Mouse (Mus musculus) embryonic facial prominence, embryonic 12.5 days (tissue): ENCODE measurements at regions not wholly inside any gene's neighbourhood (a gene's known extent, or its start where the extent isn't known, plus 50 kb on each side); places are given as distances from the start of the nearest gene placed in this dataset.
"Not testable (repeated sequence)": the region's sequence is repeated elsewhere in the genome, so short reads cannot be mapped to it uniquely, and the experiment has no call there.

Source experiments
- ATAC-seq: fragments of 200-750 bp; cut with Nextera tagmentation; 2 replicates; pipeline ENCODE4 v1.8.0; 2017; ENCODE audit not compliant: insufficient number of reproducible peaks, insufficient read depth, low FRiP score, low TSS enrichment
- H3K27ac ChIP-seq: fragments of 300-500 bp; sonication (generic); 2 replicates; pipeline ENCODE4 v1.5.1; 2016; ENCODE audit warnings: mild to moderate bottlenecking
- H3K27me3 ChIP-seq: fragments of 300-500 bp; sonication (generic); 2 replicates; pipeline ENCODE4 v1.6.1; 2016; ENCODE audit warnings: mild to moderate bottlenecking, moderate library complexity
- H3K36me3 ChIP-seq: fragments of 300-500 bp; sonication (generic); 2 replicates; pipeline ENCODE4 v1.6.1; 2016; ENCODE audit warnings: mild to moderate bottlenecking
- H3K4me1 ChIP-seq: fragments of 300-500 bp; sonication (generic); 2 replicates; pipeline ENCODE4 v1.6.1; 2016
- H3K4me2 ChIP-seq: fragments of 300-500 bp; sonication (generic); replicated peaks from 2 replicates; pipeline ENCODE4 v1.6.1; 2016; ENCODE audit warnings: mild to moderate bottlenecking, moderate library complexity
- H3K4me3 ChIP-seq: fragments of 300-500 bp; sonication (generic); 2 replicates; pipeline ENCODE4 v1.5.1; 2016; ENCODE audit warnings: mild to moderate bottlenecking
- H3K9ac ChIP-seq: fragments of 300-500 bp; sonication (generic); 2 replicates; pipeline ENCODE4 v1.6.1; 2016; ENCODE audit warnings: mild to moderate bottlenecking, moderate library complexity
- H3K9me3 ChIP-seq: fragments of 300-500 bp; sonication (generic); 2 replicates; pipeline ENCODE4 v1.6.1; 2016; ENCODE audit warnings: mild to moderate bottlenecking, moderate library complexity
- WGBS: fragments of 180-500 bp; shearing (Covaris S2); methylation state at CpG from one replicate; pipeline ENCODE4 v1.1.7; 2016; 5-methylcytosine and 5-hydroxymethylcytosine counted together

DNA sequence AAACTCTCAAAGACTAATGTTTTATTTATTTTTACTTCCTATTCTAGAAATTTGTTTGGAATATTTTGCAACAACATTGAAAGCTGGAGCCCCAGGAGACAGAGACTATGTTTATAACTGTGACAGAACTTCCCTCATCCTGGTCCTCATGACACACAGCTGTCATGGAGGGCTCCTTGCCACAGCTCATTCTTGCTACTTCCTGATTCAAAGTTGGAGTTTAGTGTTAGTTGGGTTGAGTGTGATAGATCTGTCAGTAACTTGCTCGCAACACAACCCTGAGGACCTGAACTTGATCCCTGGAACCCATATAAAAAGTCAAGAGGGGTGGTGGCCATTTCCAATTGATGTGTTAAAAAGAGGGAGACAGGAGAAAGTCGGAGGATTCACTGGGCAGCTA lies 328.3 kb upstream of the Nox3 start:
- H3K27ac ChIP-seq = no peak overlapping the region
- no peaks in the 10 kb centered on the region for H3K9me3 ChIP-seq
- no peak overlapping the region for H3K4me3 ChIP-seq
- 74% methylated on average over 2 of the region's 2 CpGs for WGBS
- no peaks in the 10 kb centered on the region for H3K27me3 ChIP-seq
- ATAC-seq = no peak
- no peak overlapping the region for H3K9ac ChIP-seq
- no peaks in the 10 kb centered on the region for H3K36me3 ChIP-seq
- no peaks in the 10 kb centered on the region for H3K4me1 ChIP-seq
- H3K4me2 ChIP-seq = no peak overlapping the region

DNA sequence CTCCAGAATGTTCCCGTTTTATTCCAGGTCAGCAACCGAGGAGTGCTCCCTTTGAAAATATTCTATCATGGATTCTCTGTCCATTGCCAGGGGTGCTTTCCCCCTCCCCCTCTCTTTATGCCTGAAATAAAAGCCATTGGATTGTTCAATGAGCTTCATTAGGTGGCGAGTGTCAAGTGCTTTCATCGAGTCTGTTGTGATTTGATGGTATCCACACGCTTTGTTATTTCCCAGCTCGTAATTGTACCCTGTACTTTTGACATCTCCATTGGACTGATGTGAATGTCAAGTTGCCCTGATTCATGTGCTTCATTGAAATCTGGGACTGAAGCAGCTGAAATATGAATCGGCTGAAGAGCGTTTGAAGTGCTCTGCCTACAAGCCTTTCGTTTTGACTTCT lies 333.1 kb upstream of the Nox3 start:
- H3K27me3 ChIP-seq = no peaks in the 10 kb centered on the region
- H3K9ac ChIP-seq = no peak overlapping the region
- H3K4me1 ChIP-seq = no peaks in the 10 kb centered on the region
- ATAC-seq = no peak
- WGBS = 76% methylated on average over 9 of the region's 9 CpGs
- no peaks in the 10 kb centered on the region for H3K9me3 ChIP-seq
- no peak overlapping the region for H3K4me2 ChIP-seq
- H3K4me3 ChIP-seq = no peak overlapping the region
- no peak overlapping the region for H3K27ac ChIP-seq
- no peaks in the 10 kb centered on the region for H3K36me3 ChIP-seq

DNA sequence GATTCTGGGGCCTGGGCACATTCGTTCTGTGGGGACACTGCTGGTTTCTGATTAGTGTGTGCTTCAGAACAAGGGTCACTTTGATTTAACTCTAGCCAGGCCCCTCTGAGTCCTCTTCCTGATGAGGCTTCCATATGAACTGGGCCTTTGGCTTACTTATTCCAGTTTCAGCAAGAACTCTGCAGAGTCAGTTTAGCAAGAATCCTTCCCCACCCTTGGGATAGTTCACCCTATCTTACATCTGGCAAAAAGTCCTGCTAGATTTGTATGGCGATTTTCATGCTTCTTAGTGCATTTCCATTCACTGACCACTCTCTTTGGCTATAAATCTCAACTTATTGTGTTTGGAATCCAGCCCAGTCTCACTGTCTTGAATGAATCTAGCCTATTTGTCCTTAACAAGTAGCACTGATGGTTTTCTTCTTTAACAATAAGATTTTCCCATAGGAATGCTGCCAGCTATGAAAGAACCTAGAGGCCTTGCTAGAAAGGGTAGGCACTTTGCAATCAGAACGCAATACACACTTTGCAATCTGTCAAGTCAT lies 338.8 kb upstream of the Nox3 start:
- Histone ChIP-seq H3K27me3 (no peaks in the 10 kb centered on the region), H3K4me1 (no peaks in the 10 kb centered on the region), H3K9me3 (no peaks in the 10 kb centered on the region), H3K9ac (no peak overlapping the region), H3K4me3 (no peak overlapping the region), H3K36me3 (no peaks in the 10 kb centered on the region), H3K27ac (no peak overlapping the region), H3K4me2 (no peak overlapping the region)
- 69% methylated on average over 3 of the region's 3 CpGs for WGBS
- no peak for ATAC-seq

DNA sequence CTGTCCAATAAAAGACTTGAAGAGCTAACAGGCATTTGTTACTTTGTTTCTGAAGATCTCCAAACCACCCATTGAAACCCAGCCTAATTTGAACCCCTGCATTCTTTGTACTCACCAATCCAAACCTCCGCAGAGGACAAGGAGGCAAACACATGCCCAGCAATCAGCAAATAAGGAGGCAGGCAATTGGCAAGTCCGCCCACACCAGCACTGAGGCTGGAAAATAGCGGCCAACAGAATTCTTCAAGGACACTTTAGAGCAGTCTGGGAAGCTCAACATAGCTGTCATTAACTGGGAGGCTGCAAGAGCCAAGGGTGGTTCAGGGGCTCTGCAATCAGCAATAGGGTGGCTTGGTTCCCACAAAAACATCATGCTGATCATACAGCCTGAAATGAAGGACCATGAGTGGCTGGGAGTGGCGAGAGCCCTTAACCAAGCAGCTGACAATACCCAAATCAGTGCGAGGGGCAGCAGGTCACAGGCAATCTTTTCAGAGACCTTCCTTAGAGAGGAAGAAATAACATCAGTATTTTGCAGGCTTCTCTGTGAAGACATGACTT lies 344.1 kb upstream of the Nox3 start:
- no peak overlapping the region for H3K4me2 ChIP-seq
- no peaks in the 10 kb centered on the region for H3K4me1 ChIP-seq
- no peaks in the 10 kb centered on the region for H3K9me3 ChIP-seq
- H3K9ac ChIP-seq = no peak overlapping the region
- ATAC-seq = no peak
- WGBS = 54% methylated on average over 5 of the region's 5 CpGs
- H3K36me3 ChIP-seq = no peaks in the 10 kb centered on the region
- H3K4me3 ChIP-seq = no peak overlapping the region
- no peaks in the 10 kb centered on the region for H3K27me3 ChIP-seq
- no peak overlapping the region for H3K27ac ChIP-seq

DNA sequence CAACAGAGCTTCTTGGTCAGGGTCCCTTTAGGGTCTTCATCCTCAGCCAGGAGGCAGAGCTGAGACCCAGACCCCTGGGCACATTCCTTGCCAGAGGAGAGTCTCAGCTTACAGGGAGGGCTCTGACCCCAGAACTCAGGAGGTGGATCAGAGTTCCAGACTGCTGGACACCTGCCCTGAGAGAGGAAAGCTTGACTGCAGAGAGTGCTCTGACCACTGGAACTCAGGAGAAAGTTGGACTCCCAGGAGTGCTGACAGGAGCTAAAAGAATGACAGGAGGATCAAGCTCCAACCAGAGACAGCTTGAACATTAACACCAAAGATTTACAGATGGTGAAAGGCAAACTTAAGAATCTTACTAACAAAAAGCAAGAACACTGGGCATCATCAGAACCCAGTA lies 364.1 kb upstream of the Nox3 start:
- not testable (repeated sequence) for H3K4me2 ChIP-seq, H3K9ac ChIP-seq, H3K4me3 ChIP-seq, H3K36me3 ChIP-seq, H3K27ac ChIP-seq, H3K27me3 ChIP-seq, ATAC-seq, H3K4me1 ChIP-seq, H3K9me3 ChIP-seq

DNA sequence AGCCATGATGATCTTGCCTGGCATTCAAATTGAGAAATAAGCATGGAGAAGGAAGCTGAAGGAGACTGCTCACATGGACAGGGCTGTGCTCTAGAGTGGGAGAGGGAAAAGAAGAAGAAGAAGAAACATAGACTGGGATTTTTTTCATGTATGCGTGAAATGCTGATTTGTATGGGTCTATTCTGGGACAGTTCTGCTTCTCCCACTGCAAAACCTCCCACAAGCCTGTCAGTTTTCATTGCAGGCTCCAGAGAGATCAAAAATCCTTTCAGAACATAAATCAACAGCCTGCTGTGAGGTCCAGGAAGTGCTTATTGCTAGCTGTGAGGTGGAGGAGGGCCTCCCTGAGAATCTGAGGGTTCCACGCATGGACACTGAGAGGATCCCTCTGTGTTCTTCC lies 377.3 kb upstream of the Nox3 start:
- no peak overlapping the region for H3K4me2 ChIP-seq
- WGBS = 54% methylated on average over 2 of the region's 2 CpGs
- H3K9me3 ChIP-seq = no peaks in the 10 kb centered on the region
- H3K27ac ChIP-seq = no peak overlapping the region
- no peaks in the 10 kb centered on the region for H3K4me1 ChIP-seq
- H3K27me3 ChIP-seq = no peaks in the 10 kb centered on the region
- no peaks in the 10 kb centered on the region for H3K36me3 ChIP-seq
- ATAC-seq = no peak
- H3K9ac ChIP-seq = no peak overlapping the region
- no peak overlapping the region for H3K4me3 ChIP-seq

- no peaks in the 10 kb centered on the region for H3K9me3 ChIP-seq
- H3K9ac ChIP-seq = no peak overlapping the region
- no peaks in the 10 kb centered on the region for H3K36me3 ChIP-seq
- H3K4me3 ChIP-seq = no peak overlapping the region
- H3K27ac ChIP-seq = no peak overlapping the region
- no peaks in the 10 kb centered on the region for H3K27me3 ChIP-seq
- ATAC-seq = no peak
- H3K4me2 ChIP-seq = no peak overlapping the region
- no peaks in the 10 kb centered on the region for H3K4me1 ChIP-seq
- 76% methylated on average over 2 of the region's 2 CpGs for WGBS
Observed at GRCm38 (mm10) chr17:4080564-4080963, 384.5 kb upstream of the Nox3 start.

DNA sequence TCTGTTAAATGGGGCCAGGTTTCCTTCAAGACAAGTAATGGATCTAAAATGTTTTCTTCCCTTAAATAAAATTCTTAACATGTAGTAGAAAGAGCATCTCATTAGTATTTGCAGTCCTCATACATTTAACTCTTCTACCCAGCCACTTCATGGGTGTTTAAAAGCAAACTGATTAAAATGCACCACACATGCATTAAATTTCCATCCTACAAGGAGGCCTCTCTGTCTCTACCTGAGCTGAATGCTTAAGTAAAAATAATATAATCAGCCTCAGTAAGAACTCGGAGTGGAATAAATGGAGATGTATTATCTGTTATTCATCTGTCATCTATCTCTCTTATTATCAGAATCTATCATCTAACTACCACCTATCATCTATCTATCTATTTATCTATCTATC lies 398.6 kb upstream of the Nox3 start:
- no peaks in the 10 kb centered on the region for H3K4me1 ChIP-seq
- H3K36me3 ChIP-seq = no peaks in the 10 kb centered on the region
- no peak overlapping the region for H3K27ac ChIP-seq
- 80% methylated on average over 1 of the region's 1 CpGs for WGBS
- no peak for ATAC-seq
- no peak overlapping the region for H3K4me3 ChIP-seq
- no peak overlapping the region for H3K4me2 ChIP-seq
- no peak overlapping the region for H3K9ac ChIP-seq
- no peaks in the 10 kb centered on the region for H3K27me3 ChIP-seq
- H3K9me3 ChIP-seq = no peaks in the 10 kb centered on the region

- Histone ChIP-seq H3K4me1 (no peaks in the 10 kb centered on the region), H3K27me3 (no peaks in the 10 kb centered on the region), H3K4me2 (no peak overlapping the region), H3K4me3 (no peak overlapping the region), H3K36me3 (no peaks in the 10 kb centered on the region), H3K9me3 (no peaks in the 10 kb centered on the region), H3K9ac (no peak overlapping the region), H3K27ac (no peak overlapping the region)
- ATAC-seq = no peak
- 85% methylated on average over 3 of the region's 3 CpGs for WGBS
Observed at GRCm38 (mm10) chr17:4103321-4103720, 407.3 kb upstream of the Nox3 start.

- 49% methylated on average over 3 of the region's 3 CpGs for WGBS
- no peak overlapping the region for H3K4me3 ChIP-seq
- no peaks in the 10 kb centered on the region for H3K27me3 ChIP-seq
- no peaks in the 10 kb centered on the region for H3K36me3 ChIP-seq
- no peak overlapping the region for H3K4me2 ChIP-seq
- H3K9me3 ChIP-seq = no peaks in the 10 kb centered on the region
- H3K4me1 ChIP-seq = no peaks in the 10 kb centered on the region
- ATAC-seq = no peak
- H3K27ac ChIP-seq = no peak overlapping the region
- H3K9ac ChIP-seq = no peak overlapping the region
Observed at GRCm38 (mm10) chr17:4109263-4109662, 413.2 kb upstream of the Nox3 start.

- Histone ChIP-seq H3K27ac (no peak overlapping the region), H3K9me3 (no peaks in the 10 kb centered on the region), H3K4me2 (no peak overlapping the region), H3K4me1 (no peaks in the 10 kb centered on the region), H3K9ac (no peak overlapping the region), H3K27me3 (no peaks in the 10 kb centered on the region), H3K4me3 (no peak overlapping the region), H3K36me3 (no peaks in the 10 kb centered on the region)
- ATAC-seq = no peak
- WGBS = 71% methylated on average over 4 of the region's 4 CpGs
Observed at GRCm38 (mm10) chr17:4113021-4113420, 417.0 kb upstream of the Nox3 start.

- no peaks in the 10 kb centered on the region for H3K4me1 ChIP-seq
- ATAC-seq = no peak
- H3K4me2 ChIP-seq = no peak overlapping the region
- H3K4me3 ChIP-seq = no peak overlapping the region
- H3K27ac ChIP-seq = no peak overlapping the region
- no peaks in the 10 kb centered on the region for H3K27me3 ChIP-seq
- 84% methylated on average over 3 of the region's 3 CpGs for WGBS
- no peak overlapping the region for H3K9ac ChIP-seq
- H3K9me3 ChIP-seq = no peaks in the 10 kb centered on the region
- no peaks in the 10 kb centered on the region for H3K36me3 ChIP-seq
Observed at GRCm38 (mm10) chr17:4116476-4116875, 420.4 kb upstream of the Nox3 start.

- H3K27me3 ChIP-seq = no peaks in the 10 kb centered on the region
- H3K4me3 ChIP-seq = no peak overlapping the region
- H3K9me3 ChIP-seq = no peaks in the 10 kb centered on the region
- WGBS = 51% methylated on average over 3 of the region's 3 CpGs
- H3K4me1 ChIP-seq = no peaks in the 10 kb centered on the region
- no peak overlapping the region for H3K9ac ChIP-seq
- H3K4me2 ChIP-seq = no peak overlapping the region
- no peak for ATAC-seq
- H3K36me3 ChIP-seq = no peaks in the 10 kb centered on the region
- H3K27ac ChIP-seq = no peak overlapping the region
Observed at GRCm38 (mm10) chr17:4133678-4134077, 437.6 kb upstream of the Nox3 start.
